Mouse (Mus musculus): ENCODE data around the gene Lrrc10b.

- TF ChIP-seq GATA1 (IDR thresholded peaks at IDR 0.05; ENCODE audit: low read length) (no peak), TAL1 (IDR thresholded peaks at IDR 0.05; ENCODE audit: low read length) (no peak)
Observed at GRCm38 (mm10) chr19:10461584-10461983, 4.3 kb upstream of the Lrrc10b start.

Data from erythroblast, embryonic 14.5 days (primary cell).